Mouse (Mus musculus): ENCODE data around the gene Egf. TPM values are rescaled to one million over a fixed set of nuclear protein-coding genes. Genes with fewer than 3 reads are reported as not detected.

Gene Egf
- polyA plus RNA-seq, 1 experiment from 2014 or later: 2.2 TPM

Small RNA genes within 50 kb of the gene (microRNA-seq; reads per million reads assigned to microRNA genes)
- gene Gm24515: not detected

Other genes starting within 250 kb of the Egf start
- gene Elovl6, start 223.0 kb downstream of the Egf start, polyA plus RNA-seq (2015; fragmentation: Nextera tagmentation; extraction: Ambion mirVana): 34.6 and 39.9 TPM in 2 replicates
- gene Lrit3, start 48.7 kb upstream of the Egf start, polyA plus RNA-seq (2015; fragmentation: Nextera tagmentation; extraction: Ambion mirVana): not detected in 2 replicates
- 0.23 TPM in 1 of 2 replicates, not detected in the other for gene Rrh, start 67.3 kb upstream of the Egf start, polyA plus RNA-seq (2015; fragmentation: Nextera tagmentation; extraction: Ambion mirVana)
- 49.3 and 57.8 TPM in 2 replicates for gene Gar1, start 76.1 kb upstream of the Egf start, polyA plus RNA-seq (2015; fragmentation: Nextera tagmentation; extraction: Ambion mirVana)
- gene Cfi, start 80.6 kb upstream of the Egf start, polyA plus RNA-seq (2015; fragmentation: Nextera tagmentation; extraction: Ambion mirVana): 0.23 and 0.28 TPM in 2 replicates
- gene Pla2g12a, start 123.3 kb upstream of the Egf start, polyA plus RNA-seq (2015; fragmentation: Nextera tagmentation; extraction: Ambion mirVana): 32.2 and 32.3 TPM in 2 replicates
- 30.8 and 33.4 TPM in 2 replicates for gene Casp6, start 146.1 kb upstream of the Egf start, polyA plus RNA-seq (2015; fragmentation: Nextera tagmentation; extraction: Ambion mirVana)
- 6.0 and 7.6 TPM in 2 replicates for gene Mcub, start 214.9 kb upstream of the Egf start, polyA plus RNA-seq (2015; fragmentation: Nextera tagmentation; extraction: Ambion mirVana)

Measured in forebrain, embryonic 15.5 days (tissue).